Mouse (Mus musculus): ENCODE measurements around the gene Dcaf17. TPM values are rescaled to one million over a fixed set of nuclear protein-coding genes. Genes with fewer than 3 reads are reported as not detected.

The Dcaf17 gene
- total and polyA plus RNA-seq, 3 experiments: 15.6 to 28.1 (median 22.7) TPM

DNA sequence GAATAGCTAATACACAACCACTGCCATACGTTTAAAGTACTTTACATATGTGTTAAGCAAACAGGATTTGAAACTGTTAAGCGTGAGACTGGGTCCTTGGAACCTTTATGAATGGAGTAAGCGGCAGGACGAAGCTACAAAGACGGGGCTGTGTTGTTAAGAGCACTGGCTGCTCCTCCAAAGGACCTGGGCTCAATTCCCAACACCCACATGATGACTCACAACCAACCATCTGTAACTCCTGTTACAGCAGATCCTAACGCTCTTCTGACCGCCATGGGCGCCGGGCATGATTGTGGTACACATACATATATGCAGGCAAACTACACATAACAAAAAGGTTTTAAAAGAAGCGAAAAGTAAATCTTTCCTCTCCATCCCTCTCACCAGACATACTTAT lies 65.7 kb downstream of the Dcaf17 start:
- in situ Hi-C loops (cut with MboI; ENCODE audit: low pct_ligation_motif_present, low pct_unique_long_range_greater_than_20kb, low sequenced_read_pairs): no loop called here
- peaks cover 0 to 2% of the 10 kb centered on the region in 2 experiments; a peak in 1 of 4 replicates for H3K4me1 ChIP-seq (ENCODE audit: control insufficient read depth in 1 of 2, insufficient read depth in 2 of 2)
- H3K9ac ChIP-seq (ENCODE audit: insufficient read depth, low read depth): no peak overlapping the region
- H3K4me3 ChIP-seq (replicated peaks in 1 of 3; ENCODE audit: low read depth in 2 of 3, low read length in 2 of 3, poor library complexity in 1 of 3): no peak overlapping the region
- H3K4me2 ChIP-seq (ENCODE audit: insufficient read depth, low read depth, poor library complexity, severe bottlenecking): no peak overlapping the region
- TF ChIP-seq ETS1 (conservative IDR thresholded peaks at IDR 0.05; ENCODE audit: low read depth, low read length) (no peak), PAX5 (IDR thresholded peaks at IDR 0.05; ENCODE audit: low read length) (no peak), ZNF384 (IDR thresholded peaks at IDR 0.05; ENCODE audit: low read depth, low read length) (no peak), JUND (conservative IDR thresholded peaks at IDR 0.05; ENCODE audit: low read depth, low read length) (no peak), SMC3 (IDR thresholded peaks at IDR 0.05; ENCODE audit: low read depth, low read length) (no peak), ZC3H11A (IDR thresholded peaks at IDR 0.05; ENCODE audit: low read depth, low read length) (no peak), EP300 (IDR thresholded peaks at IDR 0.05; ENCODE audit: low read length) (no peak), CHD1 (IDR thresholded peaks at IDR 0.05; ENCODE audit: low read depth, low read length) (no peak)
- dilution Hi-C loops (cut with MboI; ENCODE audit: extremely low pct_ligation_motif_present, extremely low pct_unique_long_range_greater_than_20kb, low sequenced_read_pairs): no loop called here
- H3K27ac ChIP-seq (ENCODE audit: insufficient read depth, low read depth): no peak overlapping the region
- no peaks in the 10 kb centered on the region for H3K27me3 ChIP-seq (replicated peaks)
- DNase-seq (ENCODE audit: extremely low read depth): no peak
- H3K79me2 ChIP-seq (replicated peaks; ENCODE audit: control insufficient read depth, extremely low read depth, insufficient read depth, poor library complexity, severe bottlenecking): no peaks in the 10 kb centered on the region
- peaks cover 3% of the 10 kb centered on the region for H3K9me3 ChIP-seq (replicated peaks; ENCODE audit: low read length)
- no peaks in the 10 kb centered on the region for H3K36me3 ChIP-seq (replicated peaks in 1 of 2; ENCODE audit: control insufficient read depth in 1 of 2, insufficient read depth in 1 of 2, low read length in 1 of 2)

DNA sequence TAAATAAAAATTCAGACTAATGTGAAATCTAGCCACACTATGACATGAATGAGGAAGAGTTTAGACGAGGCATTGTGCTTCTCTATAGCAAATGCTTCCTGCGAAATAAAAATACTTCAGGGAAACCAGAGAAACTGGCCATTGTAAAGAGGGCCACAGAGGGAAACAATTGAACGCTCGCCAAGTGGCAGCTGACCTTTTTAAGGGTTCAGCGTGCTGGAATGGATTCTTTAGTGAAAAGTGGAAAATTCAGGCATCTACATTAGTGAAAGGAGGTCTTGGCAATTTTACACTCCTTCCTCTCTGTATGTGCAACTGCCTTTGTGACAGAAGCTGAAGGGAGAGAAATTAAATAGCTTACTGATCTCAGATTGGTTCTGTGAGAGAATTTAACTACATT lies 66.3 kb downstream of the Dcaf17 start:
- no peak overlapping the region for H3K4me3 ChIP-seq (replicated peaks in 1 of 3; ENCODE audit: low read depth in 2 of 3, low read length in 2 of 3, poor library complexity in 1 of 3)
- DNase-seq (ENCODE audit: extremely low read depth): no peak
- no peak overlapping the region for H3K9ac ChIP-seq (ENCODE audit: insufficient read depth, low read depth)
- H3K36me3 ChIP-seq (replicated peaks in 1 of 2; ENCODE audit: control insufficient read depth in 1 of 2, insufficient read depth in 1 of 2, low read length in 1 of 2): no peaks in the 10 kb centered on the region
- in situ Hi-C loops (cut with MboI; ENCODE audit: low pct_ligation_motif_present, low pct_unique_long_range_greater_than_20kb, low sequenced_read_pairs): no loop called here
- no peak for TF ChIP-seq CTCF (conservative IDR thresholded peaks at IDR 0.05 in 1 of 2, IDR thresholded peaks at IDR 0.05 in 1 of 2; ENCODE audit: low read depth in 2 of 2, low read length in 2 of 2)
- TF ChIP-seq UBTF (IDR thresholded peaks at IDR 0.05; ENCODE audit: low read depth, low read length): no peak
- TF ChIP-seq USF1 (IDR thresholded peaks at IDR 0.05; ENCODE audit: low read depth, low read length): no peak
- TF ChIP-seq HCFC1 (IDR thresholded peaks at IDR 0.05; ENCODE audit: low read depth, low read length): no peak
- no peak overlapping the region for H3K4me2 ChIP-seq (ENCODE audit: insufficient read depth, low read depth, poor library complexity, severe bottlenecking)
- H3K4me1 ChIP-seq (ENCODE audit: control insufficient read depth in 1 of 2, insufficient read depth in 2 of 2): peaks cover 0 to 2% of the 10 kb centered on the region in 2 experiments; a peak in 1 of 4 replicates
- no peaks in the 10 kb centered on the region for H3K9me3 ChIP-seq (replicated peaks; ENCODE audit: low read length)
- no peaks in the 10 kb centered on the region for H3K27me3 ChIP-seq (replicated peaks)
- dilution Hi-C loops (cut with MboI; ENCODE audit: extremely low pct_ligation_motif_present, extremely low pct_unique_long_range_greater_than_20kb, low sequenced_read_pairs): no loop called here
- no peak overlapping the region for H3K27ac ChIP-seq (ENCODE audit: insufficient read depth, low read depth)
- no peaks in the 10 kb centered on the region for H3K79me2 ChIP-seq (replicated peaks; ENCODE audit: control insufficient read depth, extremely low read depth, insufficient read depth, poor library complexity, severe bottlenecking)

DNA sequence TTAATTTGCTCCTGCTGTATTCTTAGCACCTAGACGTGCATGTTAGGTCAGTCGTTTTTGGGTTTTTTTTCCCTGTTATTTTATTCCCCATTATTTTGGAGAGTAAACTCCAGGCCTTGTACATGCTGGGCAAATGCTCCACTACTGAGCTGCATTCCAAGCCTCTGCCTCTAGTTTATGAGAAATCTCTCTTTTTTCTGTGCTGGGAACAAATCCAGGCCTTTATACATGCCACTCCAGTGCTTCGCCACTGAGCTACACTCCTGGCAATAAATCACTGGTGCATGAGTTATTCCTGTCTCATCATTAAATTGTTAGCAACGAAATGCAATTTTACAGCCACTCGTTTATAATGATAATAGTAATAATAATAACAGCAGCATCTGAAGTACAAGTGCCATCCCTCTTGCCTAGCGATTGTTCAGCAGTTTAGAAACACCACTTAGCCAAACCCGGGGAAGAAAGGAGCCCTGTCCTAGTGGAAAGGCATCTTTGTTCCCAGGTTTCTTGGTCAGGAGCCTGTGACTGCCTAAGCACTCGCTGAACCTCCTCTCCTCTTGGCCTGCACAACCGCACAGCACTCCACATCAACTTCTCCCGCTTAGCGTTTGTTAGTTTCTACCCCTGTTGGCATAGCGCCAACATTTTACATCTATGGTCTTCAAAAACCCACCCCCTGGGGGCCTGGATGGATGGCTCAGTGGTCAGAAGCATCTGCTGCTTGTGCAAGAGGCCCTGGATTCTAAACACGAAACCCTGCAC lies 67.3 kb downstream of the Dcaf17 start:
- H3K79me2 ChIP-seq (replicated peaks; ENCODE audit: control insufficient read depth, extremely low read depth, insufficient read depth, poor library complexity, severe bottlenecking): no peaks in the 10 kb centered on the region
- H3K27ac ChIP-seq (ENCODE audit: insufficient read depth, low read depth): no peak overlapping the region
- peaks cover 0 to 2% of the 10 kb centered on the region in 2 experiments; a peak in 1 of 4 replicates for H3K4me1 ChIP-seq (ENCODE audit: control insufficient read depth in 1 of 2, insufficient read depth in 2 of 2)
- no peak overlapping the region for H3K9ac ChIP-seq (ENCODE audit: insufficient read depth, low read depth)
- no peaks in the 10 kb centered on the region for H3K9me3 ChIP-seq (replicated peaks; ENCODE audit: low read length)
- H3K27me3 ChIP-seq (replicated peaks): no peaks in the 10 kb centered on the region
- no peak overlapping the region for H3K4me2 ChIP-seq (ENCODE audit: insufficient read depth, low read depth, poor library complexity, severe bottlenecking)
- dilution Hi-C loops (cut with MboI; ENCODE audit: extremely low pct_ligation_motif_present, extremely low pct_unique_long_range_greater_than_20kb, low sequenced_read_pairs): no loop called here
- H3K4me3 ChIP-seq (replicated peaks in 1 of 3; ENCODE audit: low read depth in 2 of 3, low read length in 2 of 3, poor library complexity in 1 of 3): no peak overlapping the region
- DNase-seq (ENCODE audit: extremely low read depth): no peak
- H3K36me3 ChIP-seq (replicated peaks in 1 of 2; ENCODE audit: control insufficient read depth in 1 of 2, insufficient read depth in 1 of 2, low read length in 1 of 2): no peaks in the 10 kb centered on the region
- TF ChIP-seq BHLHE40 (IDR thresholded peaks at IDR 0.05; ENCODE audit: low read depth, low read length): no peak
- no peak for TF ChIP-seq GABPA (IDR thresholded peaks at IDR 0.05; ENCODE audit: insufficient replicate concordance, low read depth, low read length)
- TF ChIP-seq MYC (IDR thresholded peaks at IDR 0.05; ENCODE audit: low read depth, low read length): no peak
- no peak for TF ChIP-seq SMC3 (IDR thresholded peaks at IDR 0.05; ENCODE audit: low read depth, low read length)
- no peak for TF ChIP-seq MEF2A (IDR thresholded peaks at IDR 0.05; ENCODE audit: borderline replicate concordance, low read depth, low read length)
- TF ChIP-seq NELFE (IDR thresholded peaks at IDR 0.05; ENCODE audit: low read depth, low read length): no peak
- in situ Hi-C loops (cut with MboI; ENCODE audit: low pct_ligation_motif_present, low pct_unique_long_range_greater_than_20kb, low sequenced_read_pairs): no loop called here
